Mouse (Mus musculus): ENCODE measurements around the gene Csf2.

- TF ChIP-seq POLR2A (IDR thresholded peaks at IDR 0.05; ENCODE audit: insufficient read depth, low read length) (no peak), CTCF (IDR thresholded peaks at IDR 0.05; ENCODE audit: low read depth, low read length) (no peak), EP300 (IDR thresholded peaks at IDR 0.05; ENCODE audit: insufficient read depth, low read depth, low read length) (no peak)
Observed at GRCm38 (mm10) chr11:54250575-54250974, 1.1 kb upstream of the Csf2 start.
